Mouse (Mus musculus): ENCODE data around the gene Ell.

DNA sequence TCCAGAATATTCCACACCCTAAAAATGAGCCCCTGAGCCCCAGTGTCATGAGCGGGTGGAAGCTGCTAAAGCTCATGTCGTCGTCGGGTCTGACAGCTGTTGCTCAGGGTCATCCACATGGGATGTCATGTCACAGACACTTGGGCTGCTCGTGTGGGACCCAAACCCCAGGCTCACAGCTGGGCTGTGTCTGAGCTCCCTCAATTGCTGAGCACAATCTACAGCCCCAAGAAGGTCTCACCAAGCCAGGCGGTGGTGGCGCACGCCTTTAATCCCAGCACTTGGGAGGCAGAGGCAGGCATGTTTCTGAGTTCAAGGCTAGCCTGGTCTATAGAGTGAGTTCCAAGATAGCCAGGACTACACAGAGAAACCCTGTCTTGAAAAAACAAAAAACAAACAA, 76.0 kb downstream of the Ell start:
- no peak for TF ChIP-seq POLR2A (IDR thresholded peaks at IDR 0.05; ENCODE audit: insufficient read depth, low read length)
- no peak for TF ChIP-seq CTCF (IDR thresholded peaks at IDR 0.05; ENCODE audit: low read depth, low read length)
- no peak for TF ChIP-seq EP300 (IDR thresholded peaks at IDR 0.05; ENCODE audit: insufficient read depth, low read depth, low read length)
